9 mouse cellular contexts compared by ENCODE assay signal in the genomic region with DNA sequence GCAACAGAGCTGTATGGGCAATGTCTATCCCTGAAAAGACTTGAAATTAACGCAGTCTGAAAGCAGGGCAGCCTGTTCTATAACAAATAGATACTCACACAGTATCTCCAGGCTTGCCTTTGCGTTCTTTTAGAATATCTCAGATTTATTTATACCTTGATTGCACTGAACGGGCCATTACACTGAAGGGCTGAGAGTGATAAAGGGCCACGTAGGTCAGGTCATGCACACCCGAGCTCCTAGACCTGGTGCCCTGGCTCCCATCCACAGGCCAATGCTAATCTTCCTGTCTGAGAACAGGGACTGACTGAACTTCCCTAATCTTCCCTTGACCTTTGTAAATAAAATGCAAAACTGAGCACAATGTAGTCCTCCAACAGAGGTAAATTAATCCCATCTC.
A peak's percentile ranks its signal among the peaks of the same experiment; 100 is the strongest.
DNase-seq lines count a peak whose midpoint lies in the region; ATAC-seq and TF ChIP-seq lines count a peak whose summit lies in the region.
"Had no signal": no experiment of that assay in that cellular context is flagged by ENCODE, and none has a peak within 500 bp of the region (broad histone marks: within the 10 kb centered on the region; RNA-seq: fewer than 3 reads in every experiment).

No protein-coding gene starts in this region.

- no peak for DNase-seq in kidney, adult 18-20 months
- no peak for DNase-seq in embryonic facial prominence, embryonic 14.5 days (ENCODE audit: low spot score)
- DNase-seq in midbrain, postnatal 0 days (ENCODE audit: low spot score) = no peak
- no peak for DNase-seq in urinary bladder, postnatal 14 days (ENCODE audit: low spot score)

- H3K27me3 ChIP-seq in kidney, embryonic 15.5 days = no peaks in the 10 kb centered on the region
- H3K27me3 ChIP-seq in embryonic facial prominence, embryonic 14.5 days (replicated peaks; ENCODE audit: control insufficient read depth, insufficient read depth, low read length) = no peaks in the 10 kb centered on the region
- no peaks in the 10 kb centered on the region for H3K27me3 ChIP-seq in forebrain, embryonic 13.5 days
- H3K27me3 ChIP-seq in midbrain, postnatal 0 days (ENCODE audit: insufficient read depth, low read length) = no peaks in the 10 kb centered on the region

- TF ChIP-seq CTCF in bone marrow macrophage, adult 2 months (IDR thresholded peaks at IDR 0.05; ENCODE audit: low read depth, low read length) = no peak
- TF ChIP-seq CTCF in midbrain, postnatal 0 days (IDR thresholded peaks at IDR 0.05) = no peak

- H3K9ac ChIP-seq in kidney, embryonic 15.5 days = no peak overlapping the region
- no peak overlapping the region for H3K9ac ChIP-seq in embryonic facial prominence, embryonic 14.5 days (ENCODE audit: low read depth, low read length)
- no peak overlapping the region for H3K9ac ChIP-seq in forebrain, embryonic 13.5 days
- H3K9ac ChIP-seq in midbrain, postnatal 0 days (replicated peaks; ENCODE audit: low read length, poor library complexity, severe bottlenecking) = no peak overlapping the region

- no peaks in the 10 kb centered on the region for H3K79me2 ChIP-seq in macrophage (ENCODE audit: inconsistent target)

- no peak for TF ChIP-seq POLR2A in bone marrow macrophage, adult 2 months (IDR thresholded peaks at IDR 0.05; ENCODE audit: borderline replicate concordance, low read depth, low read length)

- H3K4me3 ChIP-seq in kidney, embryonic 15.5 days (replicated peaks) = no peak overlapping the region
- no peak overlapping the region for H3K4me3 ChIP-seq in bone marrow macrophage, adult 2 months (ENCODE audit: insufficient read depth, low read length)
- H3K4me3 ChIP-seq in embryonic facial prominence, embryonic 14.5 days (ENCODE audit: low read depth, low read length) = no peak overlapping the region
- H3K4me3 ChIP-seq in macrophage (ENCODE audit: inconsistent target) = no peak overlapping the region
- no peak overlapping the region for H3K4me3 ChIP-seq in forebrain, embryonic 13.5 days
- H3K4me3 ChIP-seq in midbrain, postnatal 0 days (ENCODE audit: low read depth, low read length) = no peak overlapping the region

- H3K4me1 ChIP-seq in kidney, embryonic 15.5 days = peaks cover 32% of the 10 kb centered on the region
- H3K4me1 ChIP-seq in bone marrow macrophage, adult 2 months (ENCODE audit: control insufficient read depth, insufficient read depth, low read length) = peaks cover 45% of the 10 kb centered on the region
- peaks cover 15% of the 10 kb centered on the region; the same call in 1 of the 2 replicates for H3K4me1 ChIP-seq in embryonic facial prominence, embryonic 14.5 days (ENCODE audit: control insufficient read depth, insufficient read depth, low read length)
- H3K4me1 ChIP-seq in forebrain, embryonic 13.5 days = peaks cover 30% of the 10 kb centered on the region
- H3K4me1 ChIP-seq in midbrain, postnatal 0 days (ENCODE audit: insufficient read depth, low read length) = peaks cover 4% of the 10 kb centered on the region; the same call in 1 of the 2 replicates

- no peak for ATAC-seq in kidney, embryonic 15.5 days (replicated peaks; ENCODE audit: low FRiP score)
- ATAC-seq in embryonic facial prominence, embryonic 14.5 days (ENCODE audit: low read depth) = no peak
- no peak for ATAC-seq in forebrain, embryonic 13.5 days
- ATAC-seq in midbrain, postnatal 0 days (ENCODE audit: low FRiP score) = no peak

- H3K36me3 ChIP-seq in kidney, embryonic 15.5 days = no peaks in the 10 kb centered on the region; the same call in 1 of the 2 replicates
- H3K36me3 ChIP-seq in embryonic facial prominence, embryonic 14.5 days (ENCODE audit: control insufficient read depth, insufficient read depth, low read length) = no peaks in the 10 kb centered on the region
- H3K36me3 ChIP-seq in macrophage (ENCODE audit: inconsistent target) = no peaks in the 10 kb centered on the region
- H3K36me3 ChIP-seq in forebrain, embryonic 13.5 days (ENCODE audit: poor library complexity, severe bottlenecking) = no peaks in the 10 kb centered on the region
- no peaks in the 10 kb centered on the region for H3K36me3 ChIP-seq in midbrain, postnatal 0 days (ENCODE audit: insufficient read depth, low read length)

- no peak overlapping the region for H3K4me2 ChIP-seq in kidney, embryonic 15.5 days
- no peak overlapping the region for H3K4me2 ChIP-seq in embryonic facial prominence, embryonic 14.5 days (ENCODE audit: low read depth, low read length)
- no peak overlapping the region for H3K4me2 ChIP-seq in forebrain, embryonic 13.5 days
- no peak overlapping the region for H3K4me2 ChIP-seq in midbrain, postnatal 0 days (ENCODE audit: low read depth, low read length, poor library complexity, severe bottlenecking)

- WGBS in kidney, embryonic 15.5 days = 55% methylated on average over 5 of the region's 5 CpGs
- 69% methylated on average over 5 of the region's 5 CpGs for WGBS in embryonic facial prominence, embryonic 14.5 days
- 17% methylated on average over 5 of the region's 5 CpGs for WGBS in macrophage (ENCODE audit: missing documents)
- 78% methylated on average over 5 of the region's 5 CpGs for WGBS in forebrain, embryonic 13.5 days
- 69% methylated on average over 5 of the region's 5 CpGs for WGBS in midbrain, postnatal 0 days

- H3K27ac ChIP-seq in kidney, embryonic 15.5 days = peak overlapping the region; percentile 74
- peak overlapping the region; percentile 88 for H3K27ac ChIP-seq in bone marrow macrophage, adult 2 months (ENCODE audit: insufficient read depth, low read depth, low read length)
- 0 out of 2 replicates have a peak overlapping the region, but pooled peaks have one; percentile 78 for H3K27ac ChIP-seq in embryonic facial prominence, embryonic 14.5 days (replicated peaks; ENCODE audit: low read depth, low read length)
- peak overlapping the region; percentile 92 for H3K27ac ChIP-seq in macrophage
- no peak overlapping the region for H3K27ac ChIP-seq in forebrain, embryonic 13.5 days
- H3K27ac ChIP-seq in midbrain, postnatal 0 days (ENCODE audit: low read depth, low read length) = no peak overlapping the region

- H3K9me3 ChIP-seq in kidney, embryonic 15.5 days (replicated peaks) = no peaks in the 10 kb centered on the region
- no peaks in the 10 kb centered on the region for H3K9me3 ChIP-seq in embryonic facial prominence, embryonic 14.5 days (ENCODE audit: control insufficient read depth, low read length)
- H3K9me3 ChIP-seq in forebrain, embryonic 13.5 days (replicated peaks) = no peaks in the 10 kb centered on the region
- no peaks in the 10 kb centered on the region for H3K9me3 ChIP-seq in midbrain, postnatal 0 days (ENCODE audit: low read length)
- H3K9me3 ChIP-seq: G1E had no signal

Comparison
In these comparisons a context has a peak if more than half of its experiments do, and no peak if none do; other contexts are left out.
1. H3K27ac ChIP-seq: peak in kidney, embryonic 15.5 days (single experiment), bone marrow macrophage, adult 2 months (single experiment), embryonic facial prominence, embryonic 14.5 days (single experiment) and macrophage (single experiment); none in forebrain, embryonic 13.5 days (single experiment) and midbrain, postnatal 0 days (single experiment).